8 mouse cellular contexts compared by ENCODE assay signal in the genomic region with DNA sequence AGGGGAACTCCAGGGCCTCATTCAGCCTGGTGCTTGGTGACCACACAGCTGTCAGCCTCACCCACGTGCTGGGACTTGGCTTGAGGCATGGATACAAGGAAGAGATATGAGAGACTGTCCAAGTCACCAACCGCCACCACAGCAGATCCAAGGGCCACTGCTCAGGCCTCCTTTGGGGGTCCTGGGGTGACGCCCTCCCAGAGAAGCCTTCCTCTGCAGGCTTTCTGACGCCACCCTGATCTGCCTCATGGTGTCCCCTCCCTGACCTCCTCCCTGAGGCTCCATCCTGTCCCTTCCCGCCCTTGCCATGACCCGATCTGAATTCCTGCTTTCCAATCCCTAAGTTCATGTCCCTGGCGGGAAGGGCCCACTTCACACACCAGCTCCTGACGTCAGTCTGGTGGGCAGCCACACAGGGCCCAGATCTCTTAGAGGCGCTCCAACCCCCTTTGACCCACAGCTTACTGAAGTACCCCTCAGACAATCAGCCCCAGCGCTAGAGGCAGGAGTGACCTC. TPM values are rescaled to one million over a fixed set of nuclear protein-coding genes. Genes with fewer than 3 reads are reported as not detected.
DNase-seq lines count a peak whose midpoint lies in the region; ATAC-seq and TF ChIP-seq lines count a peak whose summit lies in the region.

No protein-coding gene starts in this region.

- H3K9ac ChIP-seq in forebrain, postnatal 0 days: no peak overlapping the region
- peak overlapping the region; percentile 34; the same call in 1 of the 2 replicates for H3K9ac ChIP-seq in kidney, embryonic 14.5 days (ENCODE audit: low read depth, low read length)

- H3K4me2 ChIP-seq in forebrain, postnatal 0 days (ENCODE audit: low read depth): no peak overlapping the region
- H3K4me2 ChIP-seq in kidney, embryonic 14.5 days (replicated peaks; ENCODE audit: low read depth, low read length): peak overlapping the region; percentile 25

- peaks cover 11% of the 10 kb centered on the region; the same call in 1 of the 2 replicates for H3K9me3 ChIP-seq in forebrain, embryonic 10.5 days
- peaks cover 6% of the 10 kb centered on the region; the same call in 1 of the 2 replicates for H3K9me3 ChIP-seq in forebrain, postnatal 0 days (ENCODE audit: low read length)
- no peaks in the 10 kb centered on the region for H3K9me3 ChIP-seq in kidney, embryonic 14.5 days (ENCODE audit: control insufficient read depth, low read length)
- H3K9me3 ChIP-seq in midbrain, embryonic 10.5 days (replicated peaks): peaks cover 14% of the 10 kb centered on the region

- peaks cover 13% of the 10 kb centered on the region for H3K27me3 ChIP-seq in forebrain, embryonic 10.5 days (ENCODE audit: poor library complexity, severe bottlenecking)
- H3K27me3 ChIP-seq in forebrain, postnatal 0 days (ENCODE audit: insufficient read depth, low read length): no peaks in the 10 kb centered on the region
- H3K27me3 ChIP-seq in kidney, embryonic 14.5 days (ENCODE audit: control insufficient read depth, insufficient read depth, low read length): no peaks in the 10 kb centered on the region
- H3K27me3 ChIP-seq in midbrain, embryonic 10.5 days (ENCODE audit: low read depth, poor library complexity, severe bottlenecking): no peaks in the 10 kb centered on the region

- 46% methylated on average over 10 of the region's 10 CpGs for WGBS in forebrain, embryonic 10.5 days
- WGBS in forebrain, postnatal 0 days: 68% methylated on average over 10 of the region's 10 CpGs
- 45% methylated on average over 10 of the region's 10 CpGs for WGBS in kidney, embryonic 14.5 days
- 43% methylated on average over 10 of the region's 10 CpGs for WGBS in midbrain, embryonic 10.5 days

- peak overlapping the region; percentile 18 for H3K4me3 ChIP-seq in forebrain, embryonic 10.5 days
- no peak overlapping the region for H3K4me3 ChIP-seq in forebrain, postnatal 0 days (ENCODE audit: low read depth, low read length)
- H3K4me3 ChIP-seq in kidney, embryonic 14.5 days (ENCODE audit: low read length): no peak overlapping the region
- peak overlapping the region; percentile 37 for H3K4me3 ChIP-seq in midbrain, embryonic 10.5 days

- peak overlapping the region; percentile 93 for H3K27ac ChIP-seq in forebrain, embryonic 10.5 days
- no peak overlapping the region for H3K27ac ChIP-seq in forebrain, postnatal 0 days (ENCODE audit: low read depth, low read length)
- H3K27ac ChIP-seq in kidney, embryonic 14.5 days (ENCODE audit: low read depth, low read length): peak overlapping the region; percentile 96
- H3K27ac ChIP-seq in midbrain, embryonic 10.5 days (replicated peaks): peak overlapping the region; percentile 93

- H3K36me3 ChIP-seq in forebrain, embryonic 10.5 days (replicated peaks): peaks cover 11% of the 10 kb centered on the region
- no peaks in the 10 kb centered on the region for H3K36me3 ChIP-seq in forebrain, postnatal 0 days (ENCODE audit: insufficient read depth)
- H3K36me3 ChIP-seq in kidney, embryonic 14.5 days (ENCODE audit: control insufficient read depth, insufficient read depth, low read length): no peaks in the 10 kb centered on the region
- peaks cover 14% of the 10 kb centered on the region for H3K36me3 ChIP-seq in midbrain, embryonic 10.5 days

- DNase-seq in forebrain, embryonic 10.5 days (ENCODE audit: extremely low spot score, low spot score): peak; percentile 44
- no peak for DNase-seq in forebrain, postnatal 0 days
- DNase-seq in embryo, embryonic 10.5 days (ENCODE audit: low spot score): peak; percentile 63
- peak; percentile 45 for DNase-seq in midbrain, embryonic 10.5 days (ENCODE audit: low spot score)
- no peak for DNase-seq in layer of hippocampus, postnatal 10 days (ENCODE audit: low spot score in 2 of 2)
- DNase-seq in B cell, adult 2 months: no peak
- DNase-seq in spleen, postnatal 14 days (ENCODE audit: low spot score in 2 of 2): no peak

- TF ChIP-seq CTCF in forebrain, postnatal 0 days (IDR thresholded peaks at IDR 0.05; ENCODE audit: low read depth): no peak

- ATAC-seq in forebrain, postnatal 0 days: no peak
- no peak for ATAC-seq in kidney, embryonic 14.5 days (ENCODE audit: low FRiP score, low TSS enrichment)

- H3K4me1 ChIP-seq in forebrain, embryonic 10.5 days: peaks cover 56% of the 10 kb centered on the region
- no peaks in the 10 kb centered on the region; the same call in 1 of the 2 replicates for H3K4me1 ChIP-seq in forebrain, postnatal 0 days (ENCODE audit: insufficient read depth)
- H3K4me1 ChIP-seq in kidney, embryonic 14.5 days (ENCODE audit: control insufficient read depth, insufficient read depth, low read length): peaks cover 51% of the 10 kb centered on the region
- peaks cover 59% of the 10 kb centered on the region for H3K4me1 ChIP-seq in midbrain, embryonic 10.5 days

RNA-seq across cellular contexts. Expression of a gene that starts 17.0 kb away (rescaled TPM):
- polyA plus RNA-seq in forebrain, embryonic 10.5 days (2016; fragmentation: Nextera tagmentation; extraction: Ambion mirVana): 13.7 and 16.1 TPM in 2 replicates
- total RNA-seq in forebrain, postnatal 0 days (2014; rRNA removed): 19.3 and 26.5 TPM in 2 replicates
- polyA plus RNA-seq in forebrain, postnatal 0 days (2015; fragmentation: Nextera tagmentation; extraction: Ambion mirVana): 3.9 and 6.5 TPM in 2 replicates
- polyA plus RNA-seq in kidney, embryonic 14.5 days (2014; fragmentation: Nextera tagmentation; extraction: Ambion mirVana): 20.3 and 27.2 TPM in 2 replicates
- 14.3 and 16.6 TPM in 2 replicates for polyA plus RNA-seq in midbrain, embryonic 10.5 days (2016; fragmentation: Nextera tagmentation; extraction: Ambion mirVana)
- total RNA-seq in layer of hippocampus, postnatal 10 days (2021): 10 to 100 TPM; 21.9 to 26.0 TPM

Comparison
In these comparisons a context has a peak if more than half of its experiments do, and no peak if none do; other contexts are left out.
1. DNase-seq: peak in forebrain, embryonic 10.5 days (single experiment), embryo, embryonic 10.5 days (single experiment) and midbrain, embryonic 10.5 days (single experiment); none in forebrain, postnatal 0 days (single experiment), layer of hippocampus, postnatal 10 days (0 of 2), B cell, adult 2 months (0 of 2) and spleen, postnatal 14 days (0 of 2).
2. H3K4me3 ChIP-seq: peak in forebrain, embryonic 10.5 days (single experiment) and midbrain, embryonic 10.5 days (single experiment); none in forebrain, postnatal 0 days (single experiment) and kidney, embryonic 14.5 days (single experiment).